Mouse (Mus musculus): ENCODE results near the gene Klf3. TPM values are rescaled to one million over a fixed set of nuclear protein-coding genes. Genes with fewer than 3 reads are reported as not detected.

Klf3 gene
- 52.7 and 61.6 TPM in 2 replicates for polyA plus RNA-seq (2012; ENCODE audit: insufficient read depth, insufficient read length, missing spikeins)

DNA sequence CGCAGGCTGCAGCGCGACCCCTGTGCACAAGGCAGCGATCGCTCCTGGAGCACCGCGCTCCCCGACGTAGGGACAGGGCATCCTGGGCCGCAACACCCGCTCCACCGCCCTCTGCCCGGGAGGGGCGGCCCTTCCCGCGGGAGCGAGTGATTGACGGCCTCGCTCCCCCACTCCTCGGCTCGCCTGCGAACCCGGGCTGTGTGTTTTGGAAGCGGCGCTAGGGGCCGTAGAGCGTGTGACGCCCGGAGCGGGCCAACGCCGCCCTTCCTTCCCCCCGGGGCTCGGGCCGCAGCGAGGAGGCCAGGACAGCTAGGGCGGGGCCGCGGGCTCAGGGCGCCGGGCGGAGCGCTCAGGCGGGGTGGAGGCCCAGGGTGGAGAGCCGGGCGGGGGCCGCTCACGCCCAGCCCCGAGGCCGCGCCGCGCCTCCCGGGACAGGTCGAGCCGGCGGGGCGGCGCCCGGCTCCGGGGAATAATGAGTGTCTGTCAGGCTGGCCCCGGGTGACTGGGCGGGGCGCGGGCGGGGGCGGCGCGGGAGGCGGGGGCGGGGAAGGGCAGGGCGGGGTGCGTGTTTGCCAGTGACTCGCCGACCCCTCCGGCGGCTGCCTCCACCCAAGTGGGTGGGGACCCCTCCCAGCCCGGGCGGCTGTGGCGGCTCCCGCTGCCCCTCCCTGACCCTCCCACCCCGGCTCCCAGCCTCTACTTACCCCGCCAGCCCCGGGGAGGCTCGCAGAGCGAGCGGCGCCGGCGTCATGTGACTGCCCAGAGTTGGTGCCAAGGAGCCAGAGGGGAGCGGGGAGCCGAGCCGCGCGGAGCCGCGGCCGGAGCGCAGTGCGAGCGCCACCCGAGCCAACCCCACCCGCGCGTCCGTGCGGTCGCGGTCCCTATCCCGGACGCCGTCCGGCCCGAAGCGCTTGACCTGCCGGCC, at the start of gene Klf3:
Gene Klf3, plus strand, starts transcription at position 594 of the 925 bp plus-strand sequence.
- H3K4me3 ChIP-seq (ENCODE audit: insufficient read depth, low read length) = peak within 1 kb of the TSS; percentile 79
- no peak for TF ChIP-seq CTCF (IDR thresholded peaks at IDR 0.05; ENCODE audit: low read depth, low read length)
- TF ChIP-seq POLR2A (IDR thresholded peaks at IDR 0.05; ENCODE audit: borderline replicate concordance, low read depth, low read length) = peak; percentile 86
- peaks cover 13% of the 10 kb centered on the region for H3K4me1 ChIP-seq (ENCODE audit: control insufficient read depth, insufficient read depth, low read length)
- H3K27ac ChIP-seq (ENCODE audit: insufficient read depth, low read depth, low read length) = peak within 1 kb of the TSS; percentile 89

DNA sequence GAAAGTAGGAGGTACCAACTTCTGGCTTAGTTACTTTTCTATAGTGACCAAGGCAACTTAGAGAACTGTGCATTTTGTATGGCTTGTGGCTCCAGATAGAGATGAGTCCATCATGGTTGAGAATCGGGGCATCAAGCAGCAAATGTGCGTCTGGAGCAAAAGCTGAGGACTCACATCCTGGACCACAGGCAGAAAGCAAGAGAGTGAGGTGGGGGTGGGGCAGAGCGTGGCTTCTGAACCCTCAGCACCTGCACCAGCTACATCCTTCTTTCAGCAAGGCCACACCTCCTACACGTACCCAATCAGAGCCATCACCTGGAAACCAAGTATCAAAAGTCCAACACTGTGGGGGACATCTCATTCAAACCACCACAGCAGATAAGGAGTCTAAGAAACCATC, 40.9 kb upstream of the Klf3 start:
- TF ChIP-seq POLR2A (IDR thresholded peaks at IDR 0.05; ENCODE audit: borderline replicate concordance, low read depth, low read length) (no peak), CTCF (IDR thresholded peaks at IDR 0.05; ENCODE audit: low read depth, low read length) (no peak)
- Histone ChIP-seq H3K27ac (ENCODE audit: insufficient read depth, low read depth, low read length) (no peak overlapping the region), H3K4me3 (ENCODE audit: insufficient read depth, low read length) (no peak overlapping the region), H3K4me1 (ENCODE audit: control insufficient read depth, insufficient read depth, low read length) (peaks cover 6% of the 10 kb centered on the region; the same call in 1 of the 2 replicates)

DNA sequence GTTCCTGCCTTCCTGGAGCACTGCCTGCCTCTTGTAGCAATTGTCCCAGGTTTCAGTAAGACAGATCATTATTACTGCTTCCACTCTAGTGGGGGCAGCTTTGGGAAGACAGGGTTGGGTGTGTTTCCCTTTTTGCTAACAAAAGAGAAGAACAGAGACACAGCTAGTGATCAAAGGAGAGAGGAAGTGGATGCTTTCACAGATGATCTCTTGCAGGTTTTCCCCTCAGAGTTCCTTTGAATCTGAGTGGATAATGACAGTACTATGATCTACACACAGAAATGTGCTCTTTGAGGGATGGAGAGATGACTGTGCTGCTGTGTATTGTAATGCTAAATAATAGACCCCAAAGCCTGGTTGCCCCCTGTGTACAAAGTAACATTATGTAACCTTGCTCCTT, 38.7 kb upstream of the Klf3 start:
- no peak overlapping the region for H3K4me3 ChIP-seq (ENCODE audit: insufficient read depth, low read length)
- TF ChIP-seq POLR2A (IDR thresholded peaks at IDR 0.05; ENCODE audit: borderline replicate concordance, low read depth, low read length) = no peak
- TF ChIP-seq CTCF (IDR thresholded peaks at IDR 0.05; ENCODE audit: low read depth, low read length) = no peak
- H3K4me1 ChIP-seq (ENCODE audit: control insufficient read depth, insufficient read depth, low read length) = peaks cover 8% of the 10 kb centered on the region; the same call in 1 of the 2 replicates
- H3K27ac ChIP-seq (ENCODE audit: insufficient read depth, low read depth, low read length) = no peak overlapping the region

DNA sequence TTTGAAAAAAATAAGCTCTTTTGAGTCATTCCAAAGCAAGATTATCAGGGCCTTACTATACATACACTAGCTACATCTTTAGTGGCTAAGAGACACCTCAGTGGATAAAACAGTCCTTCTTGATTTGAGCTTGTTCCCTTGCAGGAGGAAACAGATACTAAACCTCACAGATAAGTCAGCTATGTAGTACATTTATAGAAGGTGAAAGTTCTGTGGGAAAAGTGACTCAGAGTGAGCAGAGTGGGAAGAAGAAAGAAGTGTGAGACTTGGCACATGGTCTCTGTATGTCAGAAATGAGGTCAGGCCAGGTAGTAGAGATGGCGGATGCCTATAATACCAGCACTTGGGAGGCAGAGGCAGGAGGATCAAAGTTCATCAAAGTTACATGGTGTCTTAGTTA, 37.4 kb upstream of the Klf3 start:
- Histone ChIP-seq H3K27ac (ENCODE audit: insufficient read depth, low read depth, low read length) (no peak overlapping the region), H3K4me1 (ENCODE audit: control insufficient read depth, insufficient read depth, low read length) (peaks cover 8% of the 10 kb centered on the region; the same call in 1 of the 2 replicates), H3K4me3 (ENCODE audit: insufficient read depth, low read length) (no peak overlapping the region)
- TF ChIP-seq POLR2A (IDR thresholded peaks at IDR 0.05; ENCODE audit: borderline replicate concordance, low read depth, low read length) (no peak), CTCF (IDR thresholded peaks at IDR 0.05; ENCODE audit: low read depth, low read length) (no peak)

DNA sequence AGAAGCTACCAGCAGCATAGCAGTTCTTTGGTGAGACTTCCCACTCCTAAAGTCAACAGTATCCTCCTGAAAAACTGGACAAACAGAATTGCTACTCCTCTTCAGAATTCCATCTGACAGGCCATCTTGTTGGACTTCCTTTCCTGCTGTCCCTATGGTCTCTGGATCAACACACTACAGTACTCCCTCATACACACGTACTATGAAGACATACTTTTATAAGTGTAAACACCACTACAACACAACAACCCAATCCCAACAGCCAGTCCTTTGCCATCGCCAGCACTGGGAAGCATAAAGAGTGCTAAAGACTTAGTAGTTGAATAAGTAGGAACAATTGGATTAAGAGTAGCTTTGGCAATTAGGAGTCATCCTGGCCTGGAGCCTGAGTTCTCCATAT, 36.6 kb upstream of the Klf3 start:
- H3K4me1 ChIP-seq (ENCODE audit: control insufficient read depth, insufficient read depth, low read length) = peaks cover 8% of the 10 kb centered on the region; the same call in 1 of the 2 replicates
- H3K4me3 ChIP-seq (ENCODE audit: insufficient read depth, low read length) = no peak overlapping the region
- no peak for TF ChIP-seq CTCF (IDR thresholded peaks at IDR 0.05; ENCODE audit: low read depth, low read length)
- TF ChIP-seq POLR2A (IDR thresholded peaks at IDR 0.05; ENCODE audit: borderline replicate concordance, low read depth, low read length) = no peak
- no peak overlapping the region for H3K27ac ChIP-seq (ENCODE audit: insufficient read depth, low read depth, low read length)

DNA sequence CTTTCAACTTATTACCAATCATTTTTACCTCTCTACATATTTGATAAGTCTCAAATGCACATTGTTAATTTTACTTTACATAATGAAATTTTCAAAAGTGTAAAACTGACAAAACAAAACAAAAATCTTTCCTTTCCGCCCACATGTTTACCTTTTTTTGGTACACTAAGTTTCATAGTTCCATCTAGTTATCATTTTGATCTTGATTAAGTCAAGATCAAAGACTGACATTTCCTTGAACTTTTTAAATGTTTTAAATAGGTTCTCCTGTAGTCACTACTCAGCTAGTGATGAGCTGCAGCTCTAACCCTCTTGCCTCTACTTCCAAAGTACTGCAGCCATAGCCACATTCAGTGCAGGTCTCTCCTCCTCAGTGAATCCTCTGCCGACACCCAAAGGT, 31.6 kb upstream of the Klf3 start:
- H3K27ac ChIP-seq (ENCODE audit: insufficient read depth, low read depth, low read length) = no peak overlapping the region
- H3K4me3 ChIP-seq (ENCODE audit: insufficient read depth, low read length) = no peak overlapping the region
- H3K4me1 ChIP-seq (ENCODE audit: control insufficient read depth, insufficient read depth, low read length) = peaks cover 2% of the 10 kb centered on the region; the same call in 1 of the 2 replicates
- TF ChIP-seq CTCF (IDR thresholded peaks at IDR 0.05; ENCODE audit: low read depth, low read length) (no peak), POLR2A (IDR thresholded peaks at IDR 0.05; ENCODE audit: borderline replicate concordance, low read depth, low read length) (no peak)

DNA sequence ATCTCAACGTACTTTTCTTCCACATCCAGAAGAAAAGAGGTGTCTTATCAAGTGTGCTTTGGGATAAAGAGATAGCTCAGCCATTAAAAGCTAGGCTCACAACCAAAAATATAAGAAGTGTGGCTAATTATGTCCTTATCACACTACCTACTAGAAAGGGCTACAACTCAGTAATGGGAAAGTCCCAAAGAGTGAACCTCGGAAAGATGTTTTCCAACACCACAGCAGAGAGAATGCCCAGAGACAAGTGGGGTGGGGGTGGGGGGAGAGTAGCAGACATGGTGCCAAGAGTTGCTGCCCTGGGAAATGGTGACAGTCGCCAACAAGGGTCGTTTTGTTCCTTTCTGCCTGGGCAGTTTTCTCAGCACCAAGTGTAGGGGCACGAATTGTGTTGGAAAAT, 25.0 kb upstream of the Klf3 start:
- Histone ChIP-seq H3K4me1 (ENCODE audit: control insufficient read depth, insufficient read depth, low read length) (peaks cover 11% of the 10 kb centered on the region), H3K27ac (ENCODE audit: insufficient read depth, low read depth, low read length) (no peak overlapping the region), H3K4me3 (ENCODE audit: insufficient read depth, low read length) (no peak overlapping the region)
- TF ChIP-seq CTCF (IDR thresholded peaks at IDR 0.05; ENCODE audit: low read depth, low read length) (no peak), POLR2A (IDR thresholded peaks at IDR 0.05; ENCODE audit: borderline replicate concordance, low read depth, low read length) (no peak)

DNA sequence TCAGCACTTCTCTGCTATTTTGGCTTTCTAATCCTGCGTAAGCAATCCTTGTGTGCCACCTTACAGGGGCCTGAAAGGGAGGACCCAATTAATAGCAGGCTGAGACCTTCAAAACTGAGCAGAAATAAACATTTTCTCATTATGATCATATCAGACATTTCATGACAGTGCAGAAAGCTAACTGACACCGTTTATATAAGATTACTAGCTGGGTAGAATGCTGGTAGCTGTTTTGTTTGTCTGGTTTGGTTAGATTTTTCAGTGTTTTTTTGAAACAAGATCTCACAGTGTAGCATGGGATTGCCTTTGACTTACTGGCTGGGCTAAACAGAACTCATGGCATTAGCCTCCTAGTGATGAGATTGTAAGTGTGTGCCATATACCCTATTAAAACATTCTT, 23.9 kb upstream of the Klf3 start:
- TF ChIP-seq CTCF (IDR thresholded peaks at IDR 0.05; ENCODE audit: low read depth, low read length) (no peak), POLR2A (IDR thresholded peaks at IDR 0.05; ENCODE audit: borderline replicate concordance, low read depth, low read length) (no peak)
- H3K27ac ChIP-seq (ENCODE audit: insufficient read depth, low read depth, low read length) = no peak overlapping the region
- H3K4me3 ChIP-seq (ENCODE audit: insufficient read depth, low read length) = no peak overlapping the region
- peaks cover 11% of the 10 kb centered on the region for H3K4me1 ChIP-seq (ENCODE audit: control insufficient read depth, insufficient read depth, low read length)

DNA sequence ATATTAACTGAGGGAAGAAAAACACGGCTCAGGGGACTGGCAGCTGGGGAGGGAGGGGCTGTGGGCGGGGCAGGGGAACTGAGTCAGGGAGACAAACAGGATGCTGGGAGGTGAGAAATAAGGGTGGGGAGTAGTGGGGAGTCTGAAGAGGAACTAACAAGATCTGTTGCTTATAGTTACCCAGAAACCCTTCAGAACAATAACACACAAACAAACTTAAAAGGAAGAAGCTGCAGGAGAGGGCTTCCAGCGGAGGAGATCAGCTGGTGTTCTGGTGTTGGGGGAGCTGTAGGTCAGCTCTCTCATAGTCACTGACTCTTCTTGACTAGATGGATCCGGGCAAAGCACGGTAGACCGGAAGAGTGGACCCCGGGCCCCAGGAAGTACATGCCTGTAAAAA, 22.4 kb upstream of the Klf3 start:
- peaks cover 11% of the 10 kb centered on the region for H3K4me1 ChIP-seq (ENCODE audit: control insufficient read depth, insufficient read depth, low read length)
- TF ChIP-seq CTCF (IDR thresholded peaks at IDR 0.05; ENCODE audit: low read depth, low read length) (no peak), POLR2A (IDR thresholded peaks at IDR 0.05; ENCODE audit: borderline replicate concordance, low read depth, low read length) (no peak)
- H3K27ac ChIP-seq (ENCODE audit: insufficient read depth, low read depth, low read length) = peak overlapping the region; percentile 86
- no peak overlapping the region for H3K4me3 ChIP-seq (ENCODE audit: insufficient read depth, low read length)

DNA sequence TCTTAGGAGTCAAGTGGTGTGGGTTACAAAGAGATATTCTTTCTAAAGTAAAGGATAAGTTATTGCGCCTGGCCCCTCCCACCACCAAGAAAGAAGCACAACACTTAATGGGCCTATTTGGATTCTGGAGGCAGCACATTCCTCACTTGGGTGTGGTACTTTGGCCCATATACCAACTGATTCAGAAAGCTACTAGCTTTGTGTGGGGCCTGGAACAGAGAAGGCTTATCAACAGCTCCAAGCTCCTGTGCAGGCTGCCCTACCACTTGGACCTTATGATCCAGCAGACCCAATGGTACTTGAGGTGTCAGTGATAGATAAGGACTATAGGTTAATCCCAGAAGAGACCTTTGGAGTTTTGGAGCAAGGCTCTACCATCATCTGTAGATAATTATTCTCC, 15.0 kb upstream of the Klf3 start:
- no peaks in the 10 kb centered on the region for H3K4me1 ChIP-seq (ENCODE audit: control insufficient read depth, insufficient read depth, low read length)
- no peak for TF ChIP-seq POLR2A (IDR thresholded peaks at IDR 0.05; ENCODE audit: borderline replicate concordance, low read depth, low read length)
- no peak for TF ChIP-seq CTCF (IDR thresholded peaks at IDR 0.05; ENCODE audit: low read depth, low read length)

More for the DNA sequence above, 15.0 kb upstream of the Klf3 start:
- H3K4me3 ChIP-seq (ENCODE audit: insufficient read depth, low read length) = no peak overlapping the region
- no peak overlapping the region for H3K27ac ChIP-seq (ENCODE audit: insufficient read depth, low read depth, low read length)

All from bone marrow macrophage, adult 2 months (primary cell).